Mouse (Mus musculus): ENCODE measurements at regions not wholly inside any gene's neighbourhood (a gene's known extent, or its start where the extent isn't known, plus 50 kb on each side); places are given as distances from the start of the nearest gene placed in this dataset.

DNA sequence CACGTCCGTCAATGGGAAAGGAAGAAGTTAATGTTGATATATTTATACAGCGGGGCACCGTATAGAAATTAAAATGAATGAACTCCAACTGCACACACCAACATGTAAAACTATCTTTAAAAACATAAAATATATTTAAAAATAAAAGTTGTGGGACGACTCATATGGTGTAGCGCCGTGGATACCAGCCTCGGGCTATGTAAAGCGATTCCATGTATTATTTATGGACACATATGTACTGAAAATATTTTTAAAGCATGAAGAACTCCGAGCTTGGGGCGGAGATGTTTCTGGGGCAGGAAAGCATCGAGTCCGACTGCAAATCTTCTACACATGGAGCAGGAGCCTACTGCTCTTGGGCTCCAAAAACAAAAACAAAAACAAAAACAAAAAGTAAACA is 182.4 kb downstream of the Cryba4 start:
- ATAC-seq (replicated peaks; ENCODE audit: low FRiP score) (no peak), DNase-seq (ENCODE audit: low spot score) (no peak)
- no peak overlapping the region for H3K4me3 ChIP-seq (ENCODE audit: low read depth, low read length)
- no peaks in the 10 kb centered on the region for H3K27me3 ChIP-seq (ENCODE audit: control insufficient read depth, insufficient read depth, low read length)
- no peak overlapping the region for H3K9ac ChIP-seq (ENCODE audit: low read length)
- H3K36me3 ChIP-seq (ENCODE audit: control insufficient read depth, insufficient read depth, low read length): no peaks in the 10 kb centered on the region
- H3K4me1 ChIP-seq (replicated peaks; ENCODE audit: control insufficient read depth, insufficient read depth, low read length): peaks cover 4% of the 10 kb centered on the region; the same call in 1 of the 2 replicates
- WGBS: 94% methylated on average over 13 of the region's 13 CpGs
- H3K4me2 ChIP-seq (ENCODE audit: low read depth, low read length, severe bottlenecking): no peak overlapping the region
- no peak overlapping the region for H3K27ac ChIP-seq (ENCODE audit: low read depth, low read length)
- no peaks in the 10 kb centered on the region for H3K9me3 ChIP-seq (ENCODE audit: control insufficient read depth, low read length)

DNA sequence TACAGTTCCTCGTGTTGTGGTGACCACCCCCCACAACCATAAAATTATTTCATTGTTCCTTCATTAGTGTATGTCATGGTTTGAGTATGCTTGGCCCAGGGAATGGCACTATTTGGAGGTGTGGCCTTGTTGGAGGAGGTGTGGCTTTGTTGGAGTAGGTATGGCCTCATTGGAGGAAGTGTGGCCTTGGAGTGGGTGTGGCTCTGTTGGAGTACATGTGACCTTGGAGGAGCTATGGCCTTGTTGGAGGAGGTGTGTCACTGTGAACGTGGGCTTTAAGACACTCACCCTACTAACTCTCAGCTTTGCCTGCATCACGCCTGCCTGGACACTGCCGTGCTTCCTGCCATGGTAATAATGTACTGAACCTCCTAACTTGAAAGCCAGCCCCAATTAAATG is 179.9 kb downstream of the Cryba4 start:
- Histone ChIP-seq H3K4me3 (ENCODE audit: low read depth, low read length) (no peak overlapping the region), H3K27ac (ENCODE audit: low read depth, low read length) (no peak overlapping the region), H3K9ac (ENCODE audit: low read length) (no peak overlapping the region), H3K4me2 (ENCODE audit: low read depth, low read length, severe bottlenecking) (no peak overlapping the region), H3K4me1 (replicated peaks; ENCODE audit: control insufficient read depth, insufficient read depth, low read length) (peaks cover 9% of the 10 kb centered on the region), H3K9me3 (ENCODE audit: control insufficient read depth, low read length) (no peaks in the 10 kb centered on the region), H3K36me3 (ENCODE audit: control insufficient read depth, insufficient read depth, low read length) (no peaks in the 10 kb centered on the region), H3K27me3 (ENCODE audit: control insufficient read depth, insufficient read depth, low read length) (no peaks in the 10 kb centered on the region)
- ATAC-seq (replicated peaks; ENCODE audit: low FRiP score): no peak
- 76% methylated on average over 4 of the region's 4 CpGs for WGBS
- no peak for DNase-seq (ENCODE audit: low spot score)

DNA sequence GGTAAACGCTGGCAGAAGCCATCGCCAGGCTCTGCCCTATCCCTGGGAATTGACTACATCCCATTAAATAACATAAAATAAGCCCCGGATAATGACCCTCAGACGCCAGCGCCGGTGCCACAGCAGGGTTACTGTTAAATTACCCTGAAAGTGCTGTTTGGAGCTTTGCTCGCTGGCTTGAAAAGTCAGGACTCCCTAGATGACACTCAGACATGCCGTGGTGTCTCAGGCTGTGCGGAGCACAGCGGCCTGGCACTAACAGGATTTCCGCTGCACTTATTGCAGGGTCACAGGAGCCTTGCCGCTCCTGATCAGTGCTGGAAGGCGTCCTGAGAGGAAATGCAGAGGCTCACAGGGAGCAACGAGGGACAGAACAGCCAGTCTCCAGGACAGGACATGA is 175.2 kb downstream of the Cryba4 start:
- Histone ChIP-seq H3K4me3 (ENCODE audit: low read depth, low read length) (no peak overlapping the region), H3K9ac (ENCODE audit: low read length) (no peak overlapping the region), H3K9me3 (ENCODE audit: control insufficient read depth, low read length) (peaks cover 4% of the 10 kb centered on the region; the same call in 1 of the 2 replicates), H3K27me3 (ENCODE audit: control insufficient read depth, insufficient read depth, low read length) (no peaks in the 10 kb centered on the region), H3K36me3 (ENCODE audit: control insufficient read depth, insufficient read depth, low read length) (no peaks in the 10 kb centered on the region), H3K27ac (ENCODE audit: low read depth, low read length) (no peak overlapping the region), H3K4me1 (replicated peaks; ENCODE audit: control insufficient read depth, insufficient read depth, low read length) (peaks cover 7% of the 10 kb centered on the region), H3K4me2 (ENCODE audit: low read depth, low read length, severe bottlenecking) (no peak overlapping the region)
- no peak for ATAC-seq (replicated peaks; ENCODE audit: low FRiP score)
- 13% methylated on average over 14 of the region's 14 CpGs for WGBS
- peak; percentile 61 for DNase-seq (ENCODE audit: low spot score)

DNA sequence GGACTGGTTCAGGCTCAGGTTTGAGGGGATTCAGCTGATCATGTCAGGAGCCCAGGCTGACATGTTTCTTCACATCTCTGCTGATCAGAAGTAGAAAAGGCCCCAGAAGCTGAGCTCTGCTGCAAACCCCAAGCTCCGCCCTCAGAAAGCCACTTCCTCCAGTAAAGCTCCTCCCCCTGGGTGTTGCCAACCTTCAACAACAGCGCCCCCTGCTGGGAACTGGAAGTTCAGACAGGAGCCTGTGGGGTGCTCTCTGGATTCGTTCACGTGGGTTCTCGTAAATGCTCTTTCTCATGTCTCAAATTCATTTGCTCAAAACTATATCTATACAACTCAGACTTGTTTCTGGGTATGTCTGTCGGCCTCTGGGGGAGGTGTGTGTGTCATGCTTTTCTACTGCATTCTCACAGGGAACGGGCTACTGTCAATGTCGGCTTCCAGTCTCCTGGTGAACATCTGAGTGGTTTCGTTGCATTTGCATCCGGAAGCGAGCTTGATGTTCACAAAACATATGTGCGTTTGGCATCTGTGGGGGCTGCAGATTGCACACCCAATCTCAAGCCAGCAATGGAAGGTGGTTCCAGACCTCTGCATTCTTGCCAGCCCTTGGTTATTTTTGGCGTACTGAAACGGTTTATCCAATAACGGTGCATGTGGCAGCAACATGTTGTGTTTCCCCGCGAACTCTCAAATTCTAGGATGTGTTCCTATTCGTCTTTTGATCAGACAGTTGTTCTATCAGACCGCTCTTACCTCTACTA is 174.3 kb downstream of the Cryba4 start:
- Histone ChIP-seq H3K9me3 (ENCODE audit: control insufficient read depth, low read length) (peaks cover 4% of the 10 kb centered on the region; the same call in 1 of the 2 replicates), H3K4me3 (ENCODE audit: low read depth, low read length) (no peak overlapping the region), H3K36me3 (ENCODE audit: control insufficient read depth, insufficient read depth, low read length) (no peaks in the 10 kb centered on the region), H3K4me1 (replicated peaks; ENCODE audit: control insufficient read depth, insufficient read depth, low read length) (peaks cover 7% of the 10 kb centered on the region), H3K9ac (ENCODE audit: low read length) (no peak overlapping the region), H3K4me2 (ENCODE audit: low read depth, low read length, severe bottlenecking) (no peak overlapping the region), H3K27ac (ENCODE audit: low read depth, low read length) (no peak overlapping the region), H3K27me3 (ENCODE audit: control insufficient read depth, insufficient read depth, low read length) (no peaks in the 10 kb centered on the region)
- no peak for ATAC-seq (replicated peaks; ENCODE audit: low FRiP score)
- 82% methylated on average over 19 of the region's 19 CpGs for WGBS
- DNase-seq (ENCODE audit: low spot score): peak; percentile 85

GRCm38 (mm10) chr5:112081006-112081405 is 171.3 kb downstream of the Cryba4 start:
- 81% methylated on average over 6 of the region's 6 CpGs for WGBS
- Histone ChIP-seq H3K4me2 (ENCODE audit: low read depth, low read length, severe bottlenecking) (no peak overlapping the region), H3K9ac (ENCODE audit: low read length) (no peak overlapping the region), H3K36me3 (ENCODE audit: control insufficient read depth, insufficient read depth, low read length) (no peaks in the 10 kb centered on the region), H3K9me3 (ENCODE audit: control insufficient read depth, low read length) (peaks cover 4% of the 10 kb centered on the region; the same call in 1 of the 2 replicates), H3K27ac (ENCODE audit: low read depth, low read length) (no peak overlapping the region), H3K27me3 (ENCODE audit: control insufficient read depth, insufficient read depth, low read length) (no peaks in the 10 kb centered on the region), H3K4me1 (replicated peaks; ENCODE audit: control insufficient read depth, insufficient read depth, low read length) (peaks cover 6% of the 10 kb centered on the region), H3K4me3 (ENCODE audit: low read depth, low read length) (no peak overlapping the region)
- ATAC-seq (replicated peaks; ENCODE audit: low FRiP score): no peak
- no peak for DNase-seq (ENCODE audit: low spot score)

GRCm38 (mm10) chr5:112091867-112092535 is 160.3 kb downstream of the Cryba4 start:
- H3K9ac ChIP-seq (ENCODE audit: low read length): no peak overlapping the region
- H3K36me3 ChIP-seq (ENCODE audit: control insufficient read depth, insufficient read depth, low read length): no peaks in the 10 kb centered on the region
- no peak overlapping the region for H3K4me3 ChIP-seq (ENCODE audit: low read depth, low read length)
- DNase-seq (ENCODE audit: low spot score) (no peak), ATAC-seq (replicated peaks; ENCODE audit: low FRiP score) (no peak)
- 84% methylated on average over 7 of the region's 7 CpGs for WGBS
- no peak overlapping the region for H3K27ac ChIP-seq (ENCODE audit: low read depth, low read length)
- H3K4me1 ChIP-seq (replicated peaks; ENCODE audit: control insufficient read depth, insufficient read depth, low read length): 0 out of 2 replicates have a peak, but pooled peaks cover 5% of the 10 kb centered on the region
- H3K27me3 ChIP-seq (ENCODE audit: control insufficient read depth, insufficient read depth, low read length): no peaks in the 10 kb centered on the region; the same call in 1 of the 2 replicates
- H3K4me2 ChIP-seq (ENCODE audit: low read depth, low read length, severe bottlenecking): no peak overlapping the region
- H3K9me3 ChIP-seq (ENCODE audit: control insufficient read depth, low read length): no peaks in the 10 kb centered on the region

DNA sequence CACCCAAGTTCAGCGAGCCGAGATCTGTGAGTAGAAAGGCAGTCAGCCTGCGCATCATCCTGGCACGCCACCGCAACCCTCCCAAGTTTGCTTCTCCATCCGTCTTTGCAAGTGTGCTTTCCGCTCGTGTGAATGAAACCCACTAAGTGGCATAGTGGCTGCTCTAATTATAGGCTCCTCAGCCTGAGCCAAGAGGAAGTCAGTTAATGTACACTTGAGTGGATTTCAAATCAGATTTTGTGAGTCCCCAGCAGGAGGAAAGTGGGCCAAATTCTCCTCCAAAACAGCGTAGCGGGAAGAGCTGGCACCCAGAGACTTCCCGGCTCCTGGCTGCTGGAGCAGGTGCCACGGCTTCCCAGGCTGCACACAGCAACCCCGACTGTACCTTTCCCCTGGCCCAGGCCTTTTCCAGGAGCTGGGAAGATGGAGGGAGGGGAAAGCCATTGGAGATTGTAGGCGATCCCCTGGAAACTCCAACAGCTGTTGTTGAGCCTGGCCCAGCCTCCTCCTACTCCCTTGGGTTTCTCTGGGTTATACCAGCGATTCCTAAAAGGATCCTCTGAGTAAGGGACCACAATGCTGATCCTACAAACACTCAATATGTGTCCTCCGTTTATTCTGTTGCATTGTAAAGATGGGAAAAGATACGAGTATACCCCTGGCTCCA is 158.3 kb downstream of the Cryba4 start:
- DNase-seq (ENCODE audit: low spot score): no peak
- Histone ChIP-seq H3K36me3 (ENCODE audit: control insufficient read depth, insufficient read depth, low read length) (no peaks in the 10 kb centered on the region), H3K4me3 (ENCODE audit: low read depth, low read length) (no peak overlapping the region), H3K27me3 (ENCODE audit: control insufficient read depth, insufficient read depth, low read length) (no peaks in the 10 kb centered on the region; the same call in 1 of the 2 replicates), H3K4me2 (ENCODE audit: low read depth, low read length, severe bottlenecking) (no peak overlapping the region), H3K9ac (ENCODE audit: low read length) (no peak overlapping the region), H3K27ac (ENCODE audit: low read depth, low read length) (no peak overlapping the region), H3K4me1 (replicated peaks; ENCODE audit: control insufficient read depth, insufficient read depth, low read length) (peaks cover 9% of the 10 kb centered on the region; the same call in 1 of the 2 replicates), H3K9me3 (ENCODE audit: control insufficient read depth, low read length) (no peaks in the 10 kb centered on the region)
- no peak for ATAC-seq (replicated peaks; ENCODE audit: low FRiP score)
- 71% methylated on average over 17 of the region's 17 CpGs for WGBS

- Histone ChIP-seq H3K4me2 (ENCODE audit: low read depth, low read length, severe bottlenecking) (no peak overlapping the region), H3K9me3 (ENCODE audit: control insufficient read depth, low read length) (no peaks in the 10 kb centered on the region), H3K36me3 (ENCODE audit: control insufficient read depth, insufficient read depth, low read length) (no peaks in the 10 kb centered on the region), H3K4me3 (ENCODE audit: low read depth, low read length) (no peak overlapping the region), H3K4me1 (replicated peaks; ENCODE audit: control insufficient read depth, insufficient read depth, low read length) (peaks cover 9% of the 10 kb centered on the region; the same call in 1 of the 2 replicates), H3K27me3 (ENCODE audit: control insufficient read depth, insufficient read depth, low read length) (no peaks in the 10 kb centered on the region), H3K9ac (ENCODE audit: low read length) (no peak overlapping the region), H3K27ac (ENCODE audit: low read depth, low read length) (no peak overlapping the region)
- ATAC-seq (replicated peaks; ENCODE audit: low FRiP score) (no peak), DNase-seq (ENCODE audit: low spot score) (no peak)
- 57% methylated on average over 22 of the region's 22 CpGs for WGBS
These were observed 153.7 kb downstream of the Cryba4 start for GRCm38 (mm10) chr5:112098469-112099085.
